ENCODE assay signal across 8 mouse cellular contexts in genomic region chr8:4493686-4494440, GRCm38 (mm10). TPM values are rescaled to one million over a fixed set of nuclear protein-coding genes. Genes with fewer than 3 reads are reported as not detected.
A peak's percentile ranks its signal among the peaks of the same experiment; 100 is the strongest.
DNase-seq lines count a peak whose midpoint lies in the region; ATAC-seq and TF ChIP-seq lines count a peak whose summit lies in the region.

No protein-coding gene starts in this region.

- peak overlapping the region; percentile 61 for H3K4me2 ChIP-seq in forebrain, embryonic 16.5 days (ENCODE audit: low read length)
- H3K4me2 ChIP-seq in liver, postnatal 0 days (ENCODE audit: low read depth, low read length): peak overlapping the region; percentile 76

- no peak for TF ChIP-seq EP300 in liver, postnatal 0 days (IDR thresholded peaks at IDR 0.05; ENCODE audit: low read depth)

- peak overlapping the region; percentile 26 for H3K27ac ChIP-seq in forebrain, embryonic 16.5 days (ENCODE audit: low read length)
- peak overlapping the region; percentile 95 for H3K27ac ChIP-seq in layer of hippocampus, adult 2 months
- peak overlapping the region; percentile 44; the same call in 1 of the 2 replicates for H3K27ac ChIP-seq in liver, postnatal 0 days (ENCODE audit: low read depth)

- H3K27me3 ChIP-seq in E14TG2a.4 (ENCODE audit: insufficient read depth, low read length): peaks cover 4% of the 10 kb centered on the region; the same call in 1 of the 2 replicates
- no peaks in the 10 kb centered on the region for H3K27me3 ChIP-seq in forebrain, embryonic 16.5 days (replicated peaks; ENCODE audit: control insufficient read depth, insufficient read depth, low read length)
- no peaks in the 10 kb centered on the region for H3K27me3 ChIP-seq in liver, postnatal 0 days (ENCODE audit: insufficient read depth, low read length)

- ATAC-seq in forebrain, embryonic 16.5 days: peak; percentile 49
- ATAC-seq in liver, postnatal 0 days: peak; percentile 24; the same call in 1 of the 2 replicates
- ATAC-seq in neutrophil, adult 5-6 weeks (ENCODE audit: extremely low read depth, insufficient number of reproducible peaks, low FRiP score, poor library complexity, severe bottlenecking): peak; percentile 20; the same call in 1 of the 2 replicates

- TF ChIP-seq CTCF in E14TG2a.4 (conservative IDR thresholded peaks at IDR 0.05; ENCODE audit: low read length): no peak
- no peak for TF ChIP-seq CTCF in brain, embryonic 14.5 days (IDR thresholded peaks at IDR 0.05; ENCODE audit: borderline replicate concordance, extremely low read depth, insufficient read depth, insufficient read length)
- TF ChIP-seq CTCF in layer of hippocampus, adult 2 months (conservative IDR thresholded peaks at IDR 0.05): 0 out of 2 replicates have a peak, but pooled peaks have one; percentile 11
- TF ChIP-seq CTCF in liver, postnatal 0 days (IDR thresholded peaks at IDR 0.05; ENCODE audit: low read depth): no peak

- peak overlapping the region; percentile 68 for H3K9ac ChIP-seq in forebrain, embryonic 16.5 days (replicated peaks; ENCODE audit: low read depth, low read length)
- H3K9ac ChIP-seq in liver, postnatal 0 days (replicated peaks): peak overlapping the region; percentile 62

- intact Hi-C loops in heart, postnatal 25 days (cut with DNase I): loop anchor here (5.0 to 10.0 kb wide), 2 partner anchors 257 to 329 kb away; partner anchors contain the start of genes Evi5l, Gm49320 and Map2k7

- 6% methylated on average over 21 of the region's 21 CpGs for WGBS in forebrain, embryonic 16.5 days
- WGBS in liver, postnatal 0 days (ENCODE audit: insufficient replicate concordance): 10% methylated on average over 21 of the region's 21 CpGs

- DNase-seq in brain, embryonic 14.5 days (ENCODE audit: low read depth): peak; percentile 70
- peak; percentile 40 for DNase-seq in heart, postnatal 25 days (ENCODE audit: low spot score)
- peak; percentile 71 to 74 for DNase-seq in layer of hippocampus, adult 2 months (ENCODE audit: low spot score in 2 of 2)
- DNase-seq in liver, postnatal 0 days: peak; percentile 20
- peak; percentile 52 for DNase-seq in thymus, postnatal 14 days

- H3K9me3 ChIP-seq in E14TG2a.4 (ENCODE audit: low read length): peaks cover 8% of the 10 kb centered on the region; the same call in 1 of the 2 replicates
- no peaks in the 10 kb centered on the region for H3K9me3 ChIP-seq in forebrain, embryonic 16.5 days (ENCODE audit: control insufficient read depth, low read length)
- H3K9me3 ChIP-seq in liver, postnatal 0 days (ENCODE audit: low read length): no peaks in the 10 kb centered on the region

- H3K36me3 ChIP-seq in E14TG2a.4 (ENCODE audit: insufficient read depth, low read length): 0 out of 2 replicates have a peak, but pooled peaks cover 2% of the 10 kb centered on the region
- H3K36me3 ChIP-seq in forebrain, embryonic 16.5 days (ENCODE audit: control insufficient read depth, insufficient read depth): no peaks in the 10 kb centered on the region
- H3K36me3 ChIP-seq in liver, postnatal 0 days (replicated peaks; ENCODE audit: insufficient read depth, low read length): no peaks in the 10 kb centered on the region

- H3K4me1 ChIP-seq in E14TG2a.4 (replicated peaks; ENCODE audit: low read depth, low read length): peaks cover 53% of the 10 kb centered on the region
- H3K4me1 ChIP-seq in forebrain, embryonic 16.5 days (replicated peaks; ENCODE audit: control insufficient read depth, insufficient read depth, low read length): peaks cover 22% of the 10 kb centered on the region
- peaks cover 10% of the 10 kb centered on the region; the same call in 1 of the 2 replicates for H3K4me1 ChIP-seq in liver, postnatal 0 days (ENCODE audit: insufficient read depth)

- peak overlapping the region; percentile 83 for H3K4me3 ChIP-seq in E14TG2a.4 (replicated peaks; ENCODE audit: low read length)
- peak overlapping the region; percentile 55 for H3K4me3 ChIP-seq in forebrain, embryonic 16.5 days (replicated peaks; ENCODE audit: low read length)
- H3K4me3 ChIP-seq in layer of hippocampus, adult 2 months: peak overlapping the region; percentile 94
- peak overlapping the region; percentile 58 for H3K4me3 ChIP-seq in liver, postnatal 0 days (ENCODE audit: low read depth, low read length)

- no peak for TF ChIP-seq POLR2A in brain, embryonic 14.5 days (IDR thresholded peaks at IDR 0.05; ENCODE audit: borderline replicate concordance, extremely low read depth, insufficient read depth, insufficient read length, poor library complexity, severe bottlenecking)

RNA-seq across cellular contexts. Expression of gene Cers4, which starts 1.0 kb away (rescaled TPM):
- polyA plus RNA-seq in brain, embryonic 14.5 days (2012; rRNA removed): 51.8 and 63.7 TPM in 2 replicates
- 35.7 and 43.9 TPM in 2 replicates for polyA plus RNA-seq in forebrain, embryonic 16.5 days (2015; fragmentation: Nextera tagmentation; extraction: Ambion mirVana)
- total RNA-seq in heart, postnatal 25 days (2021): 10 to 100 TPM; 37.1 to 42.5 TPM
- total RNA-seq in layer of hippocampus, adult 2 months (2021): 10 to 100 TPM; 50.6 to 51.3 TPM
- 3.8 and 3.9 TPM in 2 replicates for polyA plus RNA-seq in liver, postnatal 0 days (2015; fragmentation: Nextera tagmentation; extraction: Ambion mirVana)
- 19.6 and 21.2 TPM in 2 replicates for total RNA-seq in neutrophil, adult 5-6 weeks (2017)

Comparison
In these comparisons a context has a peak if more than half of its experiments do, and no peak if none do; other contexts are left out.
1. Peak in every context shown above with its lines: DNase-seq, ATAC-seq, H3K4me3 ChIP-seq and H3K27ac ChIP-seq.
2. DNase-seq: peak in every context shown above with its lines; median percentile 72 in layer of hippocampus, adult 2 months; 70 in brain, embryonic 14.5 days; 52 in thymus, postnatal 14 days; 40 in heart, postnatal 25 days; 20 in liver, postnatal 0 days.
3. H3K27ac ChIP-seq: peak in every context shown above with its lines; median percentile 95 in layer of hippocampus, adult 2 months; 44 in liver, postnatal 0 days; 26 in forebrain, embryonic 16.5 days.